Mouse (Mus musculus) CH12.LX (cell line): ENCODE measurements at regions not wholly inside any gene's neighbourhood (a gene's known extent, or its start where the extent isn't known, plus 50 kb on each side); places are given as distances from the start of the nearest gene placed in this dataset.

ENCODE experiments used
- DNase-seq: peaks from one replicate; pipeline ENCODE4 v3.0.0-alpha.2; 2013; ENCODE audit errors: extremely low read depth
- H3K27ac ChIP-seq: 2 replicates; pipeline ENCODE4 v1.5.1; 2012; ENCODE audit warnings: low read depth, mild to moderate bottlenecking, control low read depth, moderate library complexity; ENCODE audit not compliant: insufficient read depth
- H3K27me3 ChIP-seq: replicated peaks from 2 replicates; pipeline ENCODE3; 2012; ENCODE audit warnings: inconsistent platforms
- H3K36me3 ChIP-seq, 2 experiments: replicated peaks in 1 of 2; 2 replicates each; pipeline versions ENCODE3 to v1.6.1; 2012; ENCODE audit warnings: inconsistent platforms in 1 of 2, low read length in 1 of 2, mild to moderate bottlenecking in 1 of 2, mixed read lengths in 1 of 2, moderate library complexity in 1 of 2; ENCODE audit not compliant: control insufficient read depth in 1 of 2, insufficient read depth in 1 of 2
- H3K4me1 ChIP-seq, 2 experiments: 2 replicates each; pipeline ENCODE4 v1.6.1; 2012; ENCODE audit warnings: inconsistent platforms in 1 of 2, moderate library complexity in 1 of 2; ENCODE audit not compliant: insufficient read depth in 2 of 2, control insufficient read depth in 1 of 2
- H3K4me2 ChIP-seq: 2 replicates; pipeline ENCODE4 v1.6.1; 2012; ENCODE audit warnings: low read depth, mild to moderate bottlenecking, control low read depth; ENCODE audit not compliant: poor library complexity, insufficient read depth, severe bottlenecking
- H3K4me3 ChIP-seq, 3 experiments: fragments of 150-350 bp in 1 of 3; sonication (generic) in 1 of 3; replicated peaks in 1 of 3; 2 replicates each; pipeline versions ENCODE3 to v1.5.1; 2011 to 2012; ENCODE audit warnings: low read depth in 2 of 3, low read length in 2 of 3, mild to moderate bottlenecking in 2 of 3, moderate library complexity in 2 of 3, control low read depth in 1 of 3, improper control_type of control experiment in 1 of 3, inconsistent platforms in 1 of 3, mixed read lengths in 1 of 3; ENCODE audit not compliant: poor library complexity in 1 of 3
- H3K79me2 ChIP-seq: replicated peaks from 2 replicates; pipeline ENCODE4 v1.6.1; 2012; ENCODE audit warnings: mild to moderate bottlenecking, moderate library complexity; ENCODE audit not compliant: control insufficient read depth, poor library complexity, insufficient read depth, severe bottlenecking; ENCODE audit errors: extremely low read depth
- H3K9ac ChIP-seq: 2 replicates; pipeline ENCODE4 v1.6.1; 2012; ENCODE audit warnings: low read depth, mild to moderate bottlenecking, control low read depth, moderate library complexity; ENCODE audit not compliant: insufficient read depth
- H3K9me3 ChIP-seq: replicated peaks from 2 replicates; pipeline ENCODE3; 2012; ENCODE audit warnings: low read length, inconsistent platforms, mixed read lengths
- CHD1 ChIP-seq: IDR thresholded peaks from 2 replicates; pipeline ENCODE4 v1.6.1; 2012; ENCODE audit warnings: low read depth, low read length, improper control_type of control experiment, inconsistent platforms
- CHD2 ChIP-seq: IDR thresholded peaks from 2 replicates; pipeline ENCODE4 v1.6.1; 2011; ENCODE audit warnings: low read length, improper control_type of control experiment
- CTCF ChIP-seq, 2 experiments: IDR thresholded peaks in 1 of 2; conservative IDR thresholded peaks in 1 of 2; 2 replicates each; pipeline ENCODE4 v1.5.1; 2011 to 2012; ENCODE audit warnings: low read depth in 2 of 2, low read length in 2 of 2, improper control_type of control experiment in 1 of 2, inconsistent platforms in 1 of 2, mild to moderate bottlenecking in 1 of 2, moderate library complexity in 1 of 2
- E2F4 ChIP-seq: IDR thresholded peaks from 2 replicates; pipeline ENCODE4 v1.6.1; 2011; ENCODE audit warnings: low read depth, low read length, improper control_type of control experiment; ENCODE audit not compliant: insufficient replicate concordance
- ELF1 ChIP-seq: IDR thresholded peaks from 2 replicates; pipeline ENCODE4 v1.6.1; 2014; ENCODE audit warnings: low read depth, mild to moderate bottlenecking, inconsistent platforms, low read length, improper control_type of control experiment
- ETS1 ChIP-seq: conservative IDR thresholded peaks from 2 replicates; pipeline ENCODE4 v1.6.1; 2012; ENCODE audit warnings: low read depth, mild to moderate bottlenecking, inconsistent platforms, low read length, improper control_type of control experiment, moderate library complexity
- GABPA ChIP-seq: IDR thresholded peaks from 2 replicates; pipeline ENCODE4 v1.6.1; 2012; ENCODE audit warnings: low read depth, low read length, improper control_type of control experiment, inconsistent platforms; ENCODE audit not compliant: insufficient replicate concordance
- IRF4 ChIP-seq: IDR thresholded peaks from 2 replicates; pipeline ENCODE4 v1.6.1; 2014; ENCODE audit warnings: low read depth, mild to moderate bottlenecking, inconsistent platforms, low read length, improper control_type of control experiment
- JUN ChIP-seq: IDR thresholded peaks from 2 replicates; pipeline ENCODE4 v1.6.1; 2011; ENCODE audit warnings: low read depth, mild to moderate bottlenecking, low read length, improper control_type of control experiment, moderate library complexity; ENCODE audit not compliant: insufficient read depth
- JUND ChIP-seq: conservative IDR thresholded peaks from 2 replicates; pipeline ENCODE4 v1.6.1; 2011; ENCODE audit warnings: low read depth, low read length, improper control_type of control experiment
- KAT2A ChIP-seq: IDR thresholded peaks from 2 replicates; pipeline ENCODE4 v1.6.1; 2012; ENCODE audit warnings: low read length, improper control_type of control experiment, inconsistent platforms; ENCODE audit not compliant: insufficient replicate concordance
- MAFK ChIP-seq: IDR thresholded peaks from 2 replicates; pipeline ENCODE4 v1.6.1; 2011; ENCODE audit warnings: low read length, improper control_type of control experiment; ENCODE audit not compliant: insufficient replicate concordance
- MAX ChIP-seq: IDR thresholded peaks from 2 replicates; pipeline ENCODE4 v1.6.1; 2011; ENCODE audit warnings: low read length, improper control_type of control experiment
- MAZ ChIP-seq: IDR thresholded peaks from 2 replicates; pipeline ENCODE4 v1.6.1; 2012; ENCODE audit warnings: low read depth, mild to moderate bottlenecking, inconsistent platforms, low read length, improper control_type of control experiment, moderate library complexity
- MEF2A ChIP-seq: IDR thresholded peaks from 2 replicates; pipeline ENCODE4 v1.6.1; 2014; ENCODE audit warnings: low read depth, mild to moderate bottlenecking, inconsistent platforms, low read length, improper control_type of control experiment, borderline replicate concordance
- MXI1 ChIP-seq: IDR thresholded peaks from 2 replicates; pipeline ENCODE4 v1.6.1; 2011; ENCODE audit warnings: mild to moderate bottlenecking, low read depth, low read length, improper control_type of control experiment
- MYC ChIP-seq: IDR thresholded peaks from 2 replicates; pipeline ENCODE4 v1.6.1; 2011; ENCODE audit warnings: low read depth, mild to moderate bottlenecking, improper control_type of control experiment, low read length
- NELFE ChIP-seq: IDR thresholded peaks from 2 replicates; pipeline ENCODE4 v1.6.1; 2011; ENCODE audit warnings: low read depth, low read length, improper control_type of control experiment
- NRF1 ChIP-seq: IDR thresholded peaks from 2 replicates; pipeline ENCODE4 v1.6.1; 2014; ENCODE audit warnings: low read depth, mild to moderate bottlenecking, inconsistent platforms, low read length, improper control_type of control experiment, moderate library complexity
- PAX5 ChIP-seq: IDR thresholded peaks from 2 replicates; pipeline ENCODE4 v1.6.1; 2012; ENCODE audit warnings: low read length, inconsistent platforms, mixed read lengths
- POLR2A ChIP-seq: IDR thresholded peaks from 2 replicates; pipeline ENCODE4 v1.6.1; 2011; ENCODE audit warnings: low read depth, mild to moderate bottlenecking, improper control_type of control experiment, low read length
- RAD21 ChIP-seq: IDR thresholded peaks from 2 replicates; pipeline ENCODE4 v1.6.1; 2011; ENCODE audit warnings: low read depth, mild to moderate bottlenecking, low read length, improper control_type of control experiment, moderate library complexity
- SIN3A ChIP-seq: IDR thresholded peaks from 2 replicates; pipeline ENCODE4 v1.6.1; 2012; ENCODE audit warnings: low read length, improper control_type of control experiment, inconsistent platforms
- SMC3 ChIP-seq: IDR thresholded peaks from 2 replicates; pipeline ENCODE4 v1.6.1; 2011; ENCODE audit warnings: low read depth, low read length, improper control_type of control experiment
- TBP ChIP-seq: conservative IDR thresholded peaks from 2 replicates; pipeline ENCODE4 v1.6.1; 2011; ENCODE audit warnings: low read depth, low read length, improper control_type of control experiment
- UBTF ChIP-seq: IDR thresholded peaks from 2 replicates; pipeline ENCODE4 v1.6.1; 2012; ENCODE audit warnings: low read depth, mild to moderate bottlenecking, inconsistent platforms, low read length, improper control_type of control experiment, moderate library complexity
- USF1 ChIP-seq: IDR thresholded peaks from 2 replicates; pipeline ENCODE4 v1.6.1; 2014; ENCODE audit warnings: low read depth, mild to moderate bottlenecking, inconsistent platforms, low read length, improper control_type of control experiment
- USF2 ChIP-seq: conservative IDR thresholded peaks from 2 replicates; pipeline ENCODE4 v1.6.1; 2011; ENCODE audit warnings: low read depth, low read length, improper control_type of control experiment
- ZC3H11A ChIP-seq: IDR thresholded peaks from 2 replicates; pipeline ENCODE4 v1.6.1; 2012; ENCODE audit warnings: low read depth, mild to moderate bottlenecking, inconsistent platforms, low read length, improper control_type of control experiment
- ZKSCAN1 ChIP-seq: IDR thresholded peaks from 2 replicates; pipeline ENCODE4 v1.6.1; 2012; ENCODE audit warnings: low read depth, inconsistent platforms, low read length, improper control_type of control experiment, borderline replicate concordance
- ZMIZ1 ChIP-seq: IDR thresholded peaks from 2 replicates; pipeline ENCODE4 v1.6.1; 2012; ENCODE audit warnings: low read depth, mild to moderate bottlenecking, inconsistent platforms, low read length, improper control_type of control experiment
- ZNF384 ChIP-seq: IDR thresholded peaks from 2 replicates; pipeline ENCODE4 v1.6.1; 2012; ENCODE audit warnings: low read depth, low read length, improper control_type of control experiment, inconsistent platforms
- dilution Hi-C: fragments of 300-500 bp; cut with MboI; formaldehyde crosslinking; loops from 2 replicates; pipeline ENCODE4 v1.14.3; 2020; ENCODE audit warnings: low sequenced_read_pairs; ENCODE audit not compliant: extremely low pct_unique_long_range_greater_than_20kb, extremely low pct_ligation_motif_present
- in situ Hi-C: fragments of 300-500 bp; cut with MboI; formaldehyde crosslinking; loops from 3 replicates; pipeline ENCODE4 v1.14.3; 2019; ENCODE audit warnings: low sequenced_read_pairs, low pct_ligation_motif_present, low pct_unique_long_range_greater_than_20kb, mixed read lengths

GRCm38 (mm10) chr5:118400926-118401325 lies 155.9 kb downstream of the 2410131K14Rik start:
- DNase-seq, result no peak

DNA sequence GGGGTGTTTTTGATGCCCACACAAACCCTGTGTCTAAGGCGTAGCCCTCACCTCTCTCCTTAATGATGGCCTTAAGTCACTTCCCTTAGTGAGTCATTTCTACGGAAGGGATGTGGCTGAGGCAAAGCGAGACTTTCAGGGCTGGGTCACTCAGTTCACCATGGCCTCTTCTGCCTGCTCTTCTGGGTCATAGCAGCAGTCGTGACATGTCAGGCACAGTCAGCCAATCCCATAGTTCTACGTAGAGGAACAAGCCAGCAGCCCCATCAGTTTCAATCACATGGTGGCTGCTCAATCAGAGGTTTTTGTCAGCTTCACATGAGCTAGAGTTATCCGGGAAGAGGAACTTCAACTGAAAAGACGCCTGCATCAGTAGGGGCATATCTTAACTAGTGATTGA lies 156.1 kb upstream of the Med13l start:
- dilution Hi-C loops, result no loop called here
- Histone ChIP-seq H3K36me3 (peaks cover 0 to 4% of the 10 kb centered on the region in 2 experiments), H3K27ac (peak overlapping the region; percentile 18), H3K9me3 (peaks cover 10% of the 10 kb centered on the region), H3K4me2 (peak overlapping the region; percentile 44; the same call in 1 of the 2 replicates), H3K27me3 (no peaks in the 10 kb centered on the region), H3K79me2 (no peaks in the 10 kb centered on the region), H3K4me1 (peaks cover 8 to 34% of the 10 kb centered on the region in 2 experiments), H3K4me3 (no peak overlapping the region), H3K9ac (no peak overlapping the region; the same call in 1 of the 2 replicates)
- in situ Hi-C loops, result no loop called here
- DNase-seq, result peak; percentile 92
- TF ChIP-seq NRF1 (peak; percentile 30; the same call in 1 of the 2 replicates), CHD1 (no peak), KAT2A (no peak), CTCF (conservative IDR thresholded peaks at IDR 0.05 in 1 of 2, IDR thresholded peaks at IDR 0.05 in 1 of 2; ENCODE audit: low read depth in 2 of 2, low read length in 2 of 2) (no peak), CHD2 (peak; percentile 34; the same call in 1 of the 2 replicates), ZNF384 (no peak), ETS1 (peak; percentile 84), MAX (peak; percentile 84), USF1 (peak; percentile 48), ZKSCAN1 (no peak), SIN3A (peak; percentile 68; the same call in 1 of the 2 replicates), ELF1 (peak; percentile 72), PAX5 (no peak), NELFE (peak; percentile 58; the same call in 1 of the 2 replicates), TBP (0 out of 2 replicates have a peak, but pooled peaks have one; percentile 20), MYC (peak; percentile 61; the same call in 1 of the 2 replicates), SMC3 (peak; percentile 3; the same call in 1 of the 2 replicates), RAD21 (no peak; the same call in 1 of the 2 replicates), ZC3H11A (no peak), POLR2A (peak; percentile 62), MAZ (no peak), ZMIZ1 (peak; percentile 14; the same call in 1 of the 2 replicates), MXI1 (peak; percentile 81), GABPA (no peak), UBTF (no peak), MEF2A (peak; percentile 50; the same call in 1 of the 2 replicates)

More at GRCm38 (mm10) chr5:118400926-118401325, 155.9 kb downstream of the 2410131K14Rik start:
- Histone ChIP-seq H3K9me3 (peaks cover 10% of the 10 kb centered on the region), H3K27ac (no peak overlapping the region), H3K4me3 (no peak overlapping the region), H3K36me3 (peaks cover 0 to 4% of the 10 kb centered on the region in 2 experiments), H3K4me1 (peaks cover 5 to 14% of the 10 kb centered on the region in 2 experiments), H3K4me2 (no peak overlapping the region), H3K27me3 (no peaks in the 10 kb centered on the region), H3K9ac (no peak overlapping the region), H3K79me2 (no peaks in the 10 kb centered on the region)
- TF ChIP-seq NRF1, result no peak
- no peak for TF ChIP-seq E2F4
- no peak for TF ChIP-seq PAX5
- TF ChIP-seq JUN, result no peak
- TF ChIP-seq CHD2, result no peak
- TF ChIP-seq MAFK, result no peak
- no peak for TF ChIP-seq IRF4
- no peak for TF ChIP-seq MYC
- no peak for TF ChIP-seq POLR2A
- TF ChIP-seq SIN3A, result no peak
- TF ChIP-seq ZNF384, result no peak
- TF ChIP-seq MAX, result no peak
- no peak for TF ChIP-seq RAD21
- no peak for TF ChIP-seq JUND
- no peak for TF ChIP-seq TBP
- TF ChIP-seq USF1, result no peak
- TF ChIP-seq USF2, result no peak
- no peak for TF ChIP-seq CHD1
- TF ChIP-seq ZKSCAN1, result no peak
- TF ChIP-seq MXI1, result no peak
- dilution Hi-C loops (no loop called here), in situ Hi-C loops (no loop called here)
